Mouse (Mus musculus): ENCODE measurements at regions not wholly inside any gene's neighbourhood (a gene's known extent, or its start where the extent isn't known, plus 50 kb on each side); places are given as distances from the start of the nearest gene placed in this dataset.

- Histone ChIP-seq H3K4me2 (no peak overlapping the region), H3K27ac (ENCODE audit: low read depth, low read length) (no peak overlapping the region), H3K4me3 (ENCODE audit: low read depth, low read length) (no peak overlapping the region), H3K27me3 (ENCODE audit: control insufficient read depth, insufficient read depth, low read length) (no peaks in the 10 kb centered on the region), H3K4me1 (ENCODE audit: control insufficient read depth, insufficient read depth, low read length) (no peaks in the 10 kb centered on the region), H3K36me3 (ENCODE audit: control insufficient read depth, insufficient read depth, low read length) (no peaks in the 10 kb centered on the region), H3K9ac (ENCODE audit: low read length) (no peak overlapping the region), H3K9me3 (ENCODE audit: control insufficient read depth, low read length) (no peaks in the 10 kb centered on the region)
- no peak for ATAC-seq (ENCODE audit: low FRiP score)
- no peak for DNase-seq (ENCODE audit: low spot score, missing footprints)
- 81% methylated on average over 4 of the region's 4 CpGs for WGBS
Observed at GRCm38 (mm10) chr17:7607431-7607830, 219.7 kb downstream of the Fndc1 start.

- Histone ChIP-seq H3K4me1 (ENCODE audit: control insufficient read depth, insufficient read depth, low read length) (no peaks in the 10 kb centered on the region), H3K4me2 (no peak overlapping the region), H3K36me3 (ENCODE audit: control insufficient read depth, insufficient read depth, low read length) (no peaks in the 10 kb centered on the region), H3K9ac (ENCODE audit: low read length) (no peak overlapping the region), H3K9me3 (ENCODE audit: control insufficient read depth, low read length) (no peaks in the 10 kb centered on the region), H3K4me3 (ENCODE audit: low read depth, low read length) (no peak overlapping the region), H3K27me3 (ENCODE audit: control insufficient read depth, insufficient read depth, low read length) (no peaks in the 10 kb centered on the region), H3K27ac (ENCODE audit: low read depth, low read length) (no peak overlapping the region)
- no peak for ATAC-seq (ENCODE audit: low FRiP score)
- WGBS, result 72% methylated on average over 5 of the region's 5 CpGs
- DNase-seq (ENCODE audit: low spot score, missing footprints), result no peak
Observed at GRCm38 (mm10) chr17:7604813-7605504, 219.7 kb upstream of the Unc93a2 start.

GRCm38 (mm10) chr17:7604096-7604495, 218.8 kb upstream of the Unc93a2 start:
- no peak for DNase-seq (ENCODE audit: low spot score, missing footprints)
- no peak for ATAC-seq (ENCODE audit: low FRiP score)
- H3K4me1 ChIP-seq (ENCODE audit: control insufficient read depth, insufficient read depth, low read length), result no peaks in the 10 kb centered on the region
- H3K9me3 ChIP-seq (ENCODE audit: control insufficient read depth, low read length), result no peaks in the 10 kb centered on the region
- no peaks in the 10 kb centered on the region for H3K27me3 ChIP-seq (ENCODE audit: control insufficient read depth, insufficient read depth, low read length)
- H3K9ac ChIP-seq (ENCODE audit: low read length), result no peak overlapping the region
- H3K4me2 ChIP-seq, result no peak overlapping the region
- no peaks in the 10 kb centered on the region for H3K36me3 ChIP-seq (ENCODE audit: control insufficient read depth, insufficient read depth, low read length)
- H3K4me3 ChIP-seq (ENCODE audit: low read depth, low read length), result no peak overlapping the region
- no peak overlapping the region for H3K27ac ChIP-seq (ENCODE audit: low read depth, low read length)
- 81% methylated on average over 3 of the region's 3 CpGs for WGBS

GRCm38 (mm10) chr17:7600555-7600954, 215.3 kb upstream of the Unc93a2 start:
- 74% methylated on average over 2 of the region's 2 CpGs for WGBS
- no peak overlapping the region for H3K9ac ChIP-seq (ENCODE audit: low read length)
- H3K27ac ChIP-seq (ENCODE audit: low read depth, low read length), result no peak overlapping the region

DNA sequence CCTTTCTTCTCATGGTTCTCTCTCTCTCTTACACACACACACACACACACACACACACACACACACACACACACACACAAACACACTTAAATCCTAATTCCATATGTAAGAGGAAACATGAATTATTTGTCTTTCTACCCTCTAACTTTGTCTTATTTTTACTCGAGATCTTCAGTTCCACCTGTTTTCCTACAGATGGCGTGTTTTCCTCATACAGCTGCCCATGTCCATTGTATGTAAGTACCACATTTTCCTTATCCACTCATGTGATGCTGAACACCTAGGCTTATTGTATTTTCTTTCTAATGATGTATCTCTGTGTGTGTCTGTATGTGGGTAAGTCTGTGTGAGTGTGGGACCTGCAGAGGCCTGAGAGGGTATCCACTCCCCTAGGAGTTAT, 212.2 kb upstream of the Unc93a2 start:
- Histone ChIP-seq H3K9me3 (ENCODE audit: control insufficient read depth, low read length) (no peaks in the 10 kb centered on the region), H3K27ac (ENCODE audit: low read depth, low read length) (no peak overlapping the region), H3K4me3 (ENCODE audit: low read depth, low read length) (no peak overlapping the region), H3K27me3 (ENCODE audit: control insufficient read depth, insufficient read depth, low read length) (no peaks in the 10 kb centered on the region), H3K4me1 (ENCODE audit: control insufficient read depth, insufficient read depth, low read length) (no peaks in the 10 kb centered on the region), H3K9ac (ENCODE audit: low read length) (no peak overlapping the region), H3K4me2 (no peak overlapping the region), H3K36me3 (ENCODE audit: control insufficient read depth, insufficient read depth, low read length) (no peaks in the 10 kb centered on the region)
- WGBS, result 42% methylated on average over 2 of the region's 2 CpGs
- DNase-seq (ENCODE audit: low spot score, missing footprints) (no peak), ATAC-seq (ENCODE audit: low FRiP score) (no peak)

More at GRCm38 (mm10) chr17:7600555-7600954, 215.3 kb upstream of the Unc93a2 start:
- DNase-seq (ENCODE audit: low spot score, missing footprints), result no peak
- Histone ChIP-seq H3K36me3 (ENCODE audit: control insufficient read depth, insufficient read depth, low read length) (no peaks in the 10 kb centered on the region), H3K9me3 (ENCODE audit: control insufficient read depth, low read length) (no peaks in the 10 kb centered on the region), H3K4me3 (ENCODE audit: low read depth, low read length) (no peak overlapping the region), H3K27me3 (ENCODE audit: control insufficient read depth, insufficient read depth, low read length) (no peaks in the 10 kb centered on the region), H3K4me1 (ENCODE audit: control insufficient read depth, insufficient read depth, low read length) (no peaks in the 10 kb centered on the region), H3K4me2 (no peak overlapping the region)
- no peak for ATAC-seq (ENCODE audit: low FRiP score)

GRCm38 (mm10) chr17:7594801-7595200, 209.5 kb upstream of the Unc93a2 start:
- 58% methylated on average over 3 of the region's 3 CpGs for WGBS
- Histone ChIP-seq H3K27ac (ENCODE audit: low read depth, low read length) (no peak overlapping the region), H3K9me3 (ENCODE audit: control insufficient read depth, low read length) (no peaks in the 10 kb centered on the region), H3K4me1 (ENCODE audit: control insufficient read depth, insufficient read depth, low read length) (no peaks in the 10 kb centered on the region), H3K9ac (ENCODE audit: low read length) (no peak overlapping the region), H3K36me3 (ENCODE audit: control insufficient read depth, insufficient read depth, low read length) (no peaks in the 10 kb centered on the region), H3K4me2 (no peak overlapping the region), H3K4me3 (ENCODE audit: low read depth, low read length) (no peak overlapping the region), H3K27me3 (ENCODE audit: control insufficient read depth, insufficient read depth, low read length) (no peaks in the 10 kb centered on the region)
- DNase-seq (ENCODE audit: low spot score, missing footprints), result no peak
- no peak for ATAC-seq (ENCODE audit: low FRiP score)

DNA sequence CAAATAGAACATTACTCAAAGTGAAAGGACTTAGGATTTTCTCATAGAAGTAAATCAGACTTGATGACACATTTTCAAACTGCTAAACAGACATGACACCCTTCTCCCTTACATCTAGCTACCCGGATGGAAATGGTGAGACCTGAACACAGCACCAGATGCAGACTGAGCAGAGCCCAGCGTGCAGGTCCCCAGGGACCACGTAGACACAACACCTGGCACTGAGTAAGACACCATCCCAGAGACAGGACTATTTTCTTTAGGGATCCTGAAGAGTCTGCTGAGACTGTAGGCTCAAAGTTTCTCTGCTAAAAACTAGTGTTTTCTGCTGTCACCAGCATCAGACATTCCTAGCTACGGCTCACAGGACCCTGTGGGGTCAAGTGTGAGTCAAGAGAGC, 207.2 kb upstream of the Unc93a2 start:
- H3K9ac ChIP-seq (ENCODE audit: low read length), result no peak overlapping the region
- H3K36me3 ChIP-seq (ENCODE audit: control insufficient read depth, insufficient read depth, low read length), result no peaks in the 10 kb centered on the region
- no peaks in the 10 kb centered on the region for H3K4me1 ChIP-seq (ENCODE audit: control insufficient read depth, insufficient read depth, low read length)
- no peak for ATAC-seq (ENCODE audit: low FRiP score)
- H3K27ac ChIP-seq (ENCODE audit: low read depth, low read length), result no peak overlapping the region
- DNase-seq (ENCODE audit: low spot score, missing footprints), result no peak
- 86% methylated on average over 4 of the region's 4 CpGs for WGBS
- H3K4me2 ChIP-seq, result no peak overlapping the region
- no peaks in the 10 kb centered on the region for H3K9me3 ChIP-seq (ENCODE audit: control insufficient read depth, low read length)
- no peak overlapping the region for H3K4me3 ChIP-seq (ENCODE audit: low read depth, low read length)
- H3K27me3 ChIP-seq (ENCODE audit: control insufficient read depth, insufficient read depth, low read length), result no peaks in the 10 kb centered on the region

GRCm38 (mm10) chr17:7582866-7583398, 197.7 kb upstream of the Unc93a2 start:
- H3K4me3 ChIP-seq (ENCODE audit: low read depth, low read length), result no peak overlapping the region
- no peaks in the 10 kb centered on the region for H3K36me3 ChIP-seq (ENCODE audit: control insufficient read depth, insufficient read depth, low read length)
- WGBS, result 85% methylated on average over 4 of the region's 4 CpGs
- H3K9me3 ChIP-seq (ENCODE audit: control insufficient read depth, low read length), result no peaks in the 10 kb centered on the region
- DNase-seq (ENCODE audit: low spot score, missing footprints), result no peak
- H3K27ac ChIP-seq (ENCODE audit: low read depth, low read length), result no peak overlapping the region
- H3K4me1 ChIP-seq (ENCODE audit: control insufficient read depth, insufficient read depth, low read length), result no peaks in the 10 kb centered on the region
- H3K4me2 ChIP-seq, result no peak overlapping the region
- ATAC-seq (ENCODE audit: low FRiP score), result no peak
- H3K27me3 ChIP-seq (ENCODE audit: control insufficient read depth, insufficient read depth, low read length), result no peaks in the 10 kb centered on the region
- H3K9ac ChIP-seq (ENCODE audit: low read length), result no peak overlapping the region

- Histone ChIP-seq H3K27me3 (ENCODE audit: control insufficient read depth, insufficient read depth, low read length) (no peaks in the 10 kb centered on the region), H3K4me1 (ENCODE audit: control insufficient read depth, insufficient read depth, low read length) (no peaks in the 10 kb centered on the region), H3K9ac (ENCODE audit: low read length) (no peak overlapping the region), H3K4me2 (no peak overlapping the region), H3K27ac (ENCODE audit: low read depth, low read length) (no peak overlapping the region), H3K36me3 (ENCODE audit: control insufficient read depth, insufficient read depth, low read length) (no peaks in the 10 kb centered on the region), H3K4me3 (ENCODE audit: low read depth, low read length) (no peak overlapping the region), H3K9me3 (ENCODE audit: control insufficient read depth, low read length) (no peaks in the 10 kb centered on the region)
- WGBS, result 88% methylated on average over 4 of the region's 4 CpGs
- DNase-seq (ENCODE audit: low spot score, missing footprints) (no peak), ATAC-seq (ENCODE audit: low FRiP score) (no peak)
Observed at GRCm38 (mm10) chr17:7579031-7579430, 193.8 kb upstream of the Unc93a2 start.

All from midbrain, embryonic 11.5 days (tissue).